Mouse (Mus musculus) erythroblast, embryonic 14.5 days (primary cell): ENCODE results near the gene Gm21834.

Experiments
- GATA1 ChIP-seq: IDR thresholded peaks from 2 replicates; pipeline ENCODE4 v1.6.1; 2012; ENCODE audit warnings: low read length, inconsistent platforms, mixed read lengths
- TAL1 ChIP-seq: IDR thresholded peaks from 3 replicates; pipeline ENCODE4 v1.6.1; 2012; ENCODE audit warnings: low read length, inconsistent platforms, mixed read lengths

DNA sequence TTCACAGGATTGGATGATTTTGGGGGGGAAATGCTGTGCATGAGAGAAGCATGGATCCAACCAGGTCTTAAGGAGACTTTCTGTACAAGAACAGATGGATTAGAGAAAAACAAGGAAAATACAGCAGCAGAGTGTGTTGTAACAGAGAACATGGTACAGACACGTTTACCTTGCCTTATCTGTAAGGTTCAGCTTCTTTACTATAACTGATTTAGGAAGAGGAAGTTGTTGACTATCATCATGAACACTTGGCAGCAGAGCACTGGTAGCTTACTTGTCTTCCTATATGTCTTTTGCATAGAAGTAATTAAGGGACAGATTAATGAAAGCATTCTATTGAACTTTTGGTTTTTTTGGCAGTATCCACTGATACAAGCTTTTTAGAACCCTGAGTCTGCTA lies 16.0 kb upstream of the Gm21834 start:
- TF ChIP-seq TAL1: no peak
- no peak for TF ChIP-seq GATA1
